Mouse (Mus musculus): ENCODE results near the gene Gm9513.

DNA sequence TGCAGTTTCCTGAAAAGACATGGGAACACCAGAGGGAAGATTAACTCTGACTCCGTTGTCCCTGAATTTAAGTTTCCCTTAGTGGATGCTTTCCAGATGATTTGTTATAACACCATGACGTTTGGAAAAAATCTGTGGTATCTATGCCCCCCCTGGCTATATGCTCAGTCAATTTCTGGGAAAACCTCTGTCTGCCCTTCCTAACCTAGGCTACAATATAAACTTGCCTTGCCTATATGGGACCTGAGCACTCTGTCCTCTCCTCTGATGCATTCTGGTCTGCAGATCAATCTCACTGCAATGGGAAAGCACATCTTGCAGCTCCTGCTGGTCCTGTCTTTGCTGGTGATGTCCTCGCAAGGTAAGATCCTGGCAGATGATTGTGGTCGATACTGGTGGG, 43.9 kb upstream of the Gm9513 start, which contains the start of gene Gm7257:
- TF ChIP-seq CEBPB (IDR thresholded peaks at IDR 0.05; ENCODE audit: insufficient read depth, poor library complexity, severe bottlenecking) (no peak), POLR2A (IDR thresholded peaks at IDR 0.05; ENCODE audit: insufficient read length, low read depth) (no peak), TCF12 (IDR thresholded peaks at IDR 0.05; ENCODE audit: insufficient read depth, poor library complexity, severe bottlenecking) (no peak)

Data from myocyte (in vitro differentiated cells).